Mouse (Mus musculus) heart, embryonic 15.5 days (tissue): Measurements from ENCODE around the gene Mtmr6. TPM values are rescaled to one million over a fixed set of nuclear protein-coding genes. Genes with fewer than 3 reads are reported as not detected.

ENCODE experiments used
- microRNA counts: library from miRNA; unstranded; fragments of <30 nt; microRNA quantifications from one replicate; lab custom pipeline; 2016
- microRNA-seq: library from miRNA; unstranded; fragments of <30 nt; microRNA quantifications from one replicate; pipeline ENCODE4, GENCODE M21; 2016
- polyA plus RNA-seq: library from polyadenylated mRNA; unstranded; fragments of >200 nt; fragmentation: Nextera tagmentation; extraction: Ambion mirVana; gene quantifications from 2 replicates; pipeline ENCODE4 v1.2.1, GENCODE M21; 2015

Mtmr6 gene
- polyA plus RNA-seq, 1 experiment from 2014 or later, result 23.9 TPM

MicroRNA genes within 50 kb of the gene (microRNA counts, 519-probe panel; counts per million panel counts)
- not detected for microRNA mmu-miR-719 (lab: Ali Mortazavi, UCI)

Small RNA genes within 50 kb of the gene (microRNA-seq; reads per million reads assigned to microRNA genes)
- gene Mir719, result not detected

Other genes with a start within 250 kb of the Mtmr6 start
- gene Atp8a2, start 68.0 kb upstream of the Mtmr6 start, polyA plus RNA-seq, result 6.0 and 6.1 TPM in 2 replicates
- 0.10 TPM in 1 of 2 replicates, not detected in the other for gene Nupl1, start 13.8 kb upstream of the Mtmr6 start, polyA plus RNA-seq
- gene Gm49336, start 13.7 kb upstream of the Mtmr6 start, polyA plus RNA-seq, result 30.2 and 32.1 TPM in 2 replicates
- gene Amer2, start 108.0 kb downstream of the Mtmr6 start, polyA plus RNA-seq, result 0.48 and 1.1 TPM in 2 replicates